Mouse (Mus musculus): ENCODE results near the gene Lrrk2. TPM values are rescaled to one million over a fixed set of nuclear protein-coding genes. Genes with fewer than 3 reads are reported as not detected.

Lrrk2 gene
- polyA plus RNA-seq, 1 experiment from 2014 or later = 1.6 TPM

GRCm38 (mm10) chr15:91658227-91658626, 14.7 kb upstream of the Lrrk2 start:
- Histone ChIP-seq H3K4me3 (no peak overlapping the region), H3K36me3 (no peaks in the 10 kb centered on the region), H3K4me1 (no peaks in the 10 kb centered on the region), H3K4me2 (replicated peaks) (no peak overlapping the region), H3K27ac (replicated peaks) (no peak overlapping the region), H3K9me3 (no peaks in the 10 kb centered on the region), H3K9ac (replicated peaks) (no peak overlapping the region), H3K27me3 (no peaks in the 10 kb centered on the region)
- no peak for ATAC-seq (replicated peaks)
- WGBS = 93% methylated on average over 6 of the region's 6 CpGs

GRCm38 (mm10) chr15:91660277-91661078, 12.5 kb upstream of the Lrrk2 start:
- Histone ChIP-seq H3K4me1 (no peaks in the 10 kb centered on the region), H3K36me3 (no peaks in the 10 kb centered on the region), H3K27ac (replicated peaks) (no peak overlapping the region), H3K9ac (replicated peaks) (no peak overlapping the region), H3K27me3 (no peaks in the 10 kb centered on the region), H3K4me2 (replicated peaks) (no peak overlapping the region), H3K9me3 (no peaks in the 10 kb centered on the region), H3K4me3 (no peak overlapping the region)
- ATAC-seq (replicated peaks) = no peak
- 94% methylated on average over 6 of the region's 6 CpGs for WGBS

- no peaks in the 10 kb centered on the region for H3K27me3 ChIP-seq
- H3K4me1 ChIP-seq = no peaks in the 10 kb centered on the region
- ATAC-seq (replicated peaks) = no peak
- WGBS = 92% methylated on average over 6 of the region's 6 CpGs
- H3K4me2 ChIP-seq (replicated peaks) = no peak overlapping the region
- H3K36me3 ChIP-seq = no peaks in the 10 kb centered on the region
- no peaks in the 10 kb centered on the region for H3K9me3 ChIP-seq
- no peak overlapping the region for H3K9ac ChIP-seq (replicated peaks)
- no peak overlapping the region for H3K4me3 ChIP-seq
- H3K27ac ChIP-seq (replicated peaks) = no peak overlapping the region
These were observed 12.0 kb upstream of the Lrrk2 start for GRCm38 (mm10) chr15:91661079-91661369.

- no peak for ATAC-seq (replicated peaks)
- WGBS = 80% methylated on average over 10 of the region's 10 CpGs
These were observed 8.3 kb upstream of the Lrrk2 start for GRCm38 (mm10) chr15:91664586-91665132.

GRCm38 (mm10) chr15:91665530-91665929, 7.4 kb upstream of the Lrrk2 start:
- H3K27me3 ChIP-seq = no peaks in the 10 kb centered on the region
- H3K27ac ChIP-seq (replicated peaks) = no peak overlapping the region
- ATAC-seq (replicated peaks) = no peak
- no peak overlapping the region for H3K4me3 ChIP-seq
- H3K9me3 ChIP-seq = no peaks in the 10 kb centered on the region
- no peak overlapping the region for H3K4me2 ChIP-seq (replicated peaks)
- H3K4me1 ChIP-seq = no peaks in the 10 kb centered on the region
- no peaks in the 10 kb centered on the region for H3K36me3 ChIP-seq
- WGBS = 92% methylated on average over 6 of the region's 6 CpGs
- no peak overlapping the region for H3K9ac ChIP-seq (replicated peaks)

More at GRCm38 (mm10) chr15:91664586-91665132, 8.3 kb upstream of the Lrrk2 start:
- Histone ChIP-seq H3K4me1 (no peaks in the 10 kb centered on the region), H3K36me3 (no peaks in the 10 kb centered on the region), H3K9ac (replicated peaks) (no peak overlapping the region), H3K4me2 (replicated peaks) (no peak overlapping the region), H3K4me3 (no peak overlapping the region), H3K27me3 (no peaks in the 10 kb centered on the region), H3K27ac (replicated peaks) (no peak overlapping the region), H3K9me3 (no peaks in the 10 kb centered on the region)

GRCm38 (mm10) chr15:91671216-91671615, 1.8 kb upstream of the Lrrk2 start:
- no peaks in the 10 kb centered on the region for H3K9me3 ChIP-seq
- 74% methylated on average over 2 of the region's 2 CpGs for WGBS
- no peak overlapping the region for H3K4me2 ChIP-seq (replicated peaks)
- no peaks in the 10 kb centered on the region for H3K36me3 ChIP-seq
- no peak overlapping the region for H3K9ac ChIP-seq (replicated peaks)
- ATAC-seq (replicated peaks) = no peak
- H3K4me1 ChIP-seq = peaks cover 9% of the 10 kb centered on the region
- no peak overlapping the region for H3K4me3 ChIP-seq
- no peaks in the 10 kb centered on the region for H3K27me3 ChIP-seq
- H3K27ac ChIP-seq (replicated peaks) = no peak overlapping the region

GRCm38 (mm10) chr15:91671987-91672386, 988 bp upstream of the Lrrk2 start:
- no peaks in the 10 kb centered on the region for H3K27me3 ChIP-seq
- H3K4me1 ChIP-seq = peaks cover 9% of the 10 kb centered on the region
- 81% methylated on average over 5 of the region's 5 CpGs for WGBS
- H3K36me3 ChIP-seq = no peaks in the 10 kb centered on the region
- H3K9ac ChIP-seq (replicated peaks) = no peak overlapping the region
- ATAC-seq (replicated peaks) = no peak
- H3K4me2 ChIP-seq (replicated peaks) = no peak overlapping the region
- no peaks in the 10 kb centered on the region for H3K9me3 ChIP-seq
- no peak overlapping the region for H3K4me3 ChIP-seq
- no peak overlapping the region for H3K27ac ChIP-seq (replicated peaks)

- ATAC-seq (replicated peaks) = peak; percentile 14; the same call in 1 of the 2 replicates
- no peaks in the 10 kb centered on the region for H3K27me3 ChIP-seq
- no peaks in the 10 kb centered on the region for H3K36me3 ChIP-seq
- H3K27ac ChIP-seq (replicated peaks) = no peak overlapping the region
- 25% methylated on average over 5 of the region's 5 CpGs for WGBS
- peak overlapping the region; percentile 64 for H3K9ac ChIP-seq (replicated peaks)
- no peaks in the 10 kb centered on the region for H3K9me3 ChIP-seq
- H3K4me2 ChIP-seq (replicated peaks) = peak overlapping the region; percentile 82
- peaks cover 9% of the 10 kb centered on the region for H3K4me1 ChIP-seq
- peak overlapping the region; percentile 48 for H3K4me3 ChIP-seq
These were observed 562 bp downstream of the Lrrk2 start for GRCm38 (mm10) chr15:91673569-91673905.

GRCm38 (mm10) chr15:91680116-91680515, 7.1 kb downstream of the Lrrk2 start:
- no peak overlapping the region for H3K4me3 ChIP-seq
- H3K4me1 ChIP-seq = no peaks in the 10 kb centered on the region
- H3K27me3 ChIP-seq = no peaks in the 10 kb centered on the region
- H3K27ac ChIP-seq (replicated peaks) = no peak overlapping the region
- H3K36me3 ChIP-seq = no peaks in the 10 kb centered on the region
- no peak overlapping the region for H3K9ac ChIP-seq (replicated peaks)
- WGBS = 53% methylated on average over 2 of the region's 2 CpGs
- ATAC-seq (replicated peaks) = no peak
- no peak overlapping the region for H3K4me2 ChIP-seq (replicated peaks)
- H3K9me3 ChIP-seq = no peaks in the 10 kb centered on the region

- no peaks in the 10 kb centered on the region for H3K36me3 ChIP-seq
- no peaks in the 10 kb centered on the region for H3K27me3 ChIP-seq
- H3K4me1 ChIP-seq = no peaks in the 10 kb centered on the region
- no peak overlapping the region for H3K27ac ChIP-seq (replicated peaks)
- no peak for ATAC-seq (replicated peaks)
- no peak overlapping the region for H3K4me2 ChIP-seq (replicated peaks)
- no peak overlapping the region for H3K9ac ChIP-seq (replicated peaks)
- no peaks in the 10 kb centered on the region for H3K9me3 ChIP-seq
- 85% methylated on average over 7 of the region's 7 CpGs for WGBS
- no peak overlapping the region for H3K4me3 ChIP-seq
These were observed 13.0 kb downstream of the Lrrk2 start for GRCm38 (mm10) chr15:91685880-91686563.

- Histone ChIP-seq H3K4me1 (no peaks in the 10 kb centered on the region), H3K9ac (replicated peaks) (no peak overlapping the region), H3K27me3 (no peaks in the 10 kb centered on the region), H3K9me3 (no peaks in the 10 kb centered on the region), H3K4me3 (no peak overlapping the region), H3K4me2 (replicated peaks) (no peak overlapping the region), H3K36me3 (no peaks in the 10 kb centered on the region), H3K27ac (replicated peaks) (no peak overlapping the region)
- ATAC-seq (replicated peaks) = no peak
- 91% methylated on average over 9 of the region's 9 CpGs for WGBS
These were observed 17.7 kb downstream of the Lrrk2 start for GRCm38 (mm10) chr15:91690648-91691047.

GRCm38 (mm10) chr15:91693051-91693450, 20.1 kb downstream of the Lrrk2 start:
- no peak overlapping the region for H3K4me2 ChIP-seq (replicated peaks)
- no peaks in the 10 kb centered on the region for H3K27me3 ChIP-seq
- H3K4me3 ChIP-seq = no peak overlapping the region
- H3K9me3 ChIP-seq = no peaks in the 10 kb centered on the region
- no peak for ATAC-seq (replicated peaks)
- H3K27ac ChIP-seq (replicated peaks) = no peak overlapping the region
- H3K4me1 ChIP-seq = no peaks in the 10 kb centered on the region
- H3K9ac ChIP-seq (replicated peaks) = no peak overlapping the region
- no peaks in the 10 kb centered on the region for H3K36me3 ChIP-seq
- 81% methylated on average over 1 of the region's 1 CpGs for WGBS
